Mouse (Mus musculus): ENCODE data around the gene Izumo1. TPM values are rescaled to one million over a fixed set of nuclear protein-coding genes. Genes with fewer than 3 reads are reported as not detected.

Izumo1 gene
- polyA plus RNA-seq, 1 experiment from 2014 or later, result 0.08 TPM

DNA sequence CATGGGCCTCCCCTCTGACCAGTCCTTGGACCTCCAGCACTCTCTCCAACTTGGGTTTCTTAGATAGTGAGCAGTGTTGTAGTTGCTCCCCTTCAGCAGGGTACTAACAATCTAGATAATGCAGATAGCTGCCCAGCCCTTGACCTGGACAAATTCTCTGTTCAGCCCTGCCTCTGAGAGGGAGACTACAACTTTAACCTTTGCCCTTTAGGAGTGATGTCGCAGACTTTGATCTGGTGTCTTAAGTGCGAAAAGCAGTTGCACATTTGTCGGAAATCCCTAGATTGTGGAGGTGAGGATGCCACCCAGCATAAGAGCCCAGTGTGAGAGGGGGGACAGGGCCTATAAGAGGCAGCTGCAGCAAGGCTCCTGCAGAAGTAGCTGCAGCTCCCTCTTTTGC lies 3.1 kb downstream of the Izumo1 start:
- peaks cover 61% of the 10 kb centered on the region for H3K27me3 ChIP-seq (replicated peaks; ENCODE audit: control insufficient read depth, insufficient read depth, low read length)
- 52% methylated on average over 3 of the region's 3 CpGs for WGBS
- no peak for ATAC-seq

DNA sequence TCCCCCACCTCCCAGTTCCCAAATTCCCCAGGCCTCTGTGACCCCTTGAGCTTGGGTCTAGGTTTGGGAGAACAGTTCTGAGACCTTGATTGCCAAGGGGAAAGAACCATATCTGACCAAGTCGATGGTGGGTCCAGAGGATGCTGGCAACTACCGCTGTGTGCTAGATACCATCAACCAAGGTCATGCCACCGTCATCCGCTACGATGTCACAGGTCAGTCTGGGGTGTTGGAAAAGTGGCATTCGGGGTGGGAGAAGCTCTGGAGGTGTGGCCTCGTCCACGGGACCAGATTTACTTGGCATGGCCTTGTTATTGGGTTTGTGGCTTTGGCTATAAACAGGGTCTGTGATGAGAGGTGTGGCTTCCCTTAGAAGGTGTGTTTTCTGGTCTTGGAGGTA lies 3.9 kb downstream of the Izumo1 start:
- no peak overlapping the region for H3K4me3 ChIP-seq (ENCODE audit: low read depth, low read length)
- H3K9ac ChIP-seq (ENCODE audit: low read depth, low read length), result no peak overlapping the region
- H3K4me1 ChIP-seq (replicated peaks; ENCODE audit: control insufficient read depth, insufficient read depth, low read length), result no peaks in the 10 kb centered on the region; the same call in 1 of the 2 replicates
- TF ChIP-seq CTCF (IDR thresholded peaks at IDR 0.05; ENCODE audit: low read depth), result no peak
- peaks cover 62% of the 10 kb centered on the region for H3K27me3 ChIP-seq (replicated peaks; ENCODE audit: control insufficient read depth, insufficient read depth, low read length)
- H3K36me3 ChIP-seq (ENCODE audit: control insufficient read depth, insufficient read depth), result no peaks in the 10 kb centered on the region
- no peak overlapping the region for H3K4me2 ChIP-seq (replicated peaks; ENCODE audit: low read depth)
- WGBS, result 85% methylated on average over 8 of the region's 8 CpGs
- no peak overlapping the region for H3K27ac ChIP-seq (ENCODE audit: low read depth, low read length)
- no peak for ATAC-seq
- no peaks in the 10 kb centered on the region for H3K9me3 ChIP-seq (ENCODE audit: control insufficient read depth)

More for the DNA sequence above, 3.1 kb downstream of the Izumo1 start:
- Histone ChIP-seq H3K9me3 (ENCODE audit: control insufficient read depth) (no peaks in the 10 kb centered on the region), H3K4me3 (ENCODE audit: low read depth, low read length) (no peak overlapping the region), H3K4me1 (replicated peaks; ENCODE audit: control insufficient read depth, insufficient read depth, low read length) (no peaks in the 10 kb centered on the region; the same call in 1 of the 2 replicates), H3K27ac (ENCODE audit: low read depth, low read length) (no peak overlapping the region), H3K36me3 (ENCODE audit: control insufficient read depth, insufficient read depth) (no peaks in the 10 kb centered on the region), H3K4me2 (replicated peaks; ENCODE audit: low read depth) (no peak overlapping the region), H3K9ac (ENCODE audit: low read depth, low read length) (no peak overlapping the region)
- no peak for TF ChIP-seq CTCF (IDR thresholded peaks at IDR 0.05; ENCODE audit: low read depth)

DNA sequence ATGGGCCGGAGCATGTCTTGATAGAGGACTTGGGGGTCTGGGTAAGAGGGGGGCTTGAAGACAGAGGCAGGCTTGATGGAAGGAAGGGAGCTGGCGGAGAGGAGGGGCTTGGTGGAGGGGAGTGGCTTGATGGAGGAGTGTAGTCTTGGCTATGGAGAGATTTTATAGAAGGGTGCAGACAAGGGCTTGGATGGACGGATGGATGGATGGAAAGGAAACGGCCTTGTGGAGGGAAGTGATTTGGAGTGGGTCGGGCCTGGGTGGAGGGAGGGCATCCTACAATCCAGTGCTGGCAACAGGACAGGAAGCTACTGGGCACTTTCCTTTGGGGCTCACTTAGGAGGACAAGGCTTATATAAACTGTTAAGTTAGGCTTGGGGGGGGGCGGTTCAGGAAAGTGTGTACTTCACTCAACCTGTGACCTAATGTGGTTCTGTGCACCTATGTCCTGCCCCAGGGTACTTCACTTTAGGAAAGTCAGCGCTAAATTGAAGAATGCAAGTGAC lies 5.0 kb downstream of the Izumo1 start:
- no peak overlapping the region for H3K9ac ChIP-seq (ENCODE audit: low read depth, low read length)
- no peak for ATAC-seq
- H3K9me3 ChIP-seq (ENCODE audit: control insufficient read depth), result no peaks in the 10 kb centered on the region
- H3K36me3 ChIP-seq (ENCODE audit: control insufficient read depth, insufficient read depth), result no peaks in the 10 kb centered on the region
- no peak overlapping the region for H3K4me3 ChIP-seq (ENCODE audit: low read depth, low read length)
- no peaks in the 10 kb centered on the region; the same call in 1 of the 2 replicates for H3K4me1 ChIP-seq (replicated peaks; ENCODE audit: control insufficient read depth, insufficient read depth, low read length)
- no peak overlapping the region for H3K27ac ChIP-seq (ENCODE audit: low read depth, low read length)
- no peak overlapping the region for H3K4me2 ChIP-seq (replicated peaks; ENCODE audit: low read depth)
- peaks cover 66% of the 10 kb centered on the region for H3K27me3 ChIP-seq (replicated peaks; ENCODE audit: control insufficient read depth, insufficient read depth, low read length)
- 84% methylated on average over 7 of the region's 7 CpGs for WGBS
- no peak for TF ChIP-seq CTCF (IDR thresholded peaks at IDR 0.05; ENCODE audit: low read depth)

DNA sequence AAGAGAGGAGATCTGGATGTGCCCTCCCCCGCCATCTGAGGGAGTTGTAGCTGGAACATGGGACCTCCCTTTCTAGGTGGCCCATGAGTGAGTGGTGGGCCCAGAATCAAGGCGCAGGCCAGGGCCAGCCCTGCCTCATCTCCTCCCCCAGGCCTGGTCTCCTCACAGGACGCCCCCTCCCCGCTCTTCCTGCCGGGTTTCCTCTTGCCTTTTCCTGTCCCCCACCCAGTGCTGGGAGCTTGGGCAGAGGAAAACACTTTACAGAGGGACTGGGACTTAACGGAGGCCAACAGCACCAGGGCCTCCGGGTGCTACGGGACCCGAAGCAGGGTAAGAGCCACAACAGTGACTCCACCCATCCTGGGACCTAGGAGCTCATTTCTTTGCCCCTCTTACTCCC lies 5.7 kb downstream of the Izumo1 start, which contains the start of gene Rasip1:
Gene Rasip1 (plus strand): TSS at position 228 of the 400 bp plus-strand sequence.
- H3K4me1 ChIP-seq (replicated peaks; ENCODE audit: control insufficient read depth, insufficient read depth, low read length), result no peaks in the 10 kb centered on the region; the same call in 1 of the 2 replicates
- H3K36me3 ChIP-seq (ENCODE audit: control insufficient read depth, insufficient read depth), result no peaks in the 10 kb centered on the region
- ATAC-seq, result no peak
- peaks cover 73% of the 10 kb centered on the region for H3K27me3 ChIP-seq (replicated peaks; ENCODE audit: control insufficient read depth, insufficient read depth, low read length)
- TF ChIP-seq CTCF (IDR thresholded peaks at IDR 0.05; ENCODE audit: low read depth), result no peak
- 85% methylated on average over 9 of the region's 9 CpGs for WGBS
- H3K27ac ChIP-seq (ENCODE audit: low read depth, low read length), result peak within 1 kb of the TSS; percentile 28
- peak within 1 kb of the TSS; percentile 51 for H3K9ac ChIP-seq (ENCODE audit: low read depth, low read length)
- H3K4me3 ChIP-seq (ENCODE audit: low read depth, low read length), result peak within 1 kb of the TSS; percentile 44
- peak within 1 kb of the TSS; percentile 78 for H3K4me2 ChIP-seq (replicated peaks; ENCODE audit: low read depth)
- H3K9me3 ChIP-seq (ENCODE audit: control insufficient read depth), result no peaks in the 10 kb centered on the region

DNA sequence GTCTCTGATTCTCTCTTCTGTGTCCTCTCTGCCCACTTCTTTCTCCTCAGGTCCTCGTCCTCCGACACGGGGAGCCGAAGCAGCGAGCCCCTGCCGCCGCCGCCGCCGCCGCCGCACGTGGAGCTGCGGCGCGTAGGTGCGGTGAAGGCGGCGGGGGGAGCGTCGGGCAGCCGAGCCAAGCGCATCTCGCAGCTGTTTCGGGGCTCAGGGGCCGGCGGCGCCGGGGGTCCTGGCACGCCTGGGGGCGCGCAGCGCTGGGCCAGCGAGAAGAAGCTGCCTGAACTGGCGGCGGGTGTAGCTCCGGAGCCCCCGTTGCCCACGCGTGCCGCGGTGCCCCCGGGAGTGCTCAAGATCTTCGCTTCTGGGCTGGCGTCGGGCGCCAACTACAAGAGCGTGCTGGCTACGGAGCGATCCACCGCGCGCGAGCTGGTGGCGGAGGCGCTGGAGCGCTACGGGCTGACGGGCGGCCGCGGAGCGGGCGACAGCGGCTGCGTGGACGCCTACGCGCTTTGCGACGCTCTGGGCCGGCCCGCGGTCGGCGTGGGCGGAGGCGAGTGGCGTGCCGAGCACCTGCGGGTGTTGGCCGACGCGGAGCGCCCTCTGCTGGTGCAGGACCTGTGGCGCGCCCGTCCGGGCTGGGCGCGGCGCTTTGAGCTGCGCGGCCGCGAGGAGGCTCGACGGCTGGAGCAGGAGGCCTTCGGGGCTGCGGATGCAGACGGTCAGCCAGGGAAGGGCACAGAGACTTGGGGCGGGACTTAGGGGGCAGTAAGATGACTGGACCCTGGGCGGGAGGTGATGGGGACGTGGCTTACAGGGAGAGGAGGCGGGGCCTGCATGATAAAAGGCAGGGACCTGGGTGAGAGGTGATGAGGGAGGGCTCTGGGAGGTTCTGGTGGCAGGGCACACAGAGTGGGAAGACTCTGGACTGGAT lies 7.0 kb downstream of the Izumo1 start:
- H3K9ac ChIP-seq (ENCODE audit: low read depth, low read length), result peak overlapping the region; percentile 51
- H3K27ac ChIP-seq (ENCODE audit: low read depth, low read length), result peak overlapping the region; percentile 28; the same call in 1 of the 2 replicates
- WGBS, result 2% methylated on average over 99 of the region's 105 CpGs
- H3K36me3 ChIP-seq (ENCODE audit: control insufficient read depth, insufficient read depth), result no peaks in the 10 kb centered on the region
- H3K27me3 ChIP-seq (replicated peaks; ENCODE audit: control insufficient read depth, insufficient read depth, low read length), result peaks cover 73% of the 10 kb centered on the region
- H3K4me1 ChIP-seq (replicated peaks; ENCODE audit: control insufficient read depth, insufficient read depth, low read length), result no peaks in the 10 kb centered on the region; the same call in 1 of the 2 replicates
- peak overlapping the region; percentile 78 for H3K4me2 ChIP-seq (replicated peaks; ENCODE audit: low read depth)
- ATAC-seq, result peak; percentile 79
- H3K4me3 ChIP-seq (ENCODE audit: low read depth, low read length), result peak overlapping the region; percentile 44
- TF ChIP-seq CTCF (IDR thresholded peaks at IDR 0.05; ENCODE audit: low read depth), result peak; percentile 94
- no peaks in the 10 kb centered on the region for H3K9me3 ChIP-seq (ENCODE audit: control insufficient read depth)

All from intestine, postnatal 0 days (tissue).